Mouse (Mus musculus): ENCODE measurements at regions not wholly inside any gene's neighbourhood (a gene's known extent, or its start where the extent isn't known, plus 50 kb on each side); places are given as distances from the start of the nearest gene placed in this dataset.

DNA sequence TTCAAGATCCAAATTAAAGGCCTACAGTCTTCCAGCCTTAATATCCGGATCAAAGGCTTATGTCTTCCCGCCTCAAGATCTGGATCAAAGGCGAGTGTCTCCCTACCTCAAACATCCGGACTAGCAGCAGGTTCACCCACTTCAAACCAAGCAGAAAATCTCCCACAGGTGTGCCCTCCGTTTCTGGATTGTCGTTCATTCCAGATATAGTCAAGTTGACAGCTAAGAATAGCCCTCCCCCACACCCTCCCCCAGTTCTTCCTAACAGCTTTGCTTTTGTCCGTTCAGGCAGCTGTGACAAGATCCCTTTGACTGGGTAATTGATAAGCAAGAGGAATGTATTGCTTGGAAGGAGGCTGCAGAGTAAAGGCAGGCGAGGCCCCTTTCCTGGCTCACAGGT, 118.3 kb upstream of the Serp2 start:
- TF ChIP-seq CTCF (IDR thresholded peaks at IDR 0.05; ENCODE audit: insufficient read depth, low read depth, low read length) (no peak), POLR2A (IDR thresholded peaks at IDR 0.05; ENCODE audit: insufficient read depth, low read depth, low read length) (no peak)

All from olfactory bulb, adult 2 months (tissue).